Mouse (Mus musculus) megakaryocyte-erythroid progenitor cell, adult 5-6 weeks (primary cell): ENCODE data around the gene Rasgrf2. TPM values are rescaled to one million over a fixed set of nuclear protein-coding genes. Genes with fewer than 3 reads are reported as not detected.

Source experiments
- ATAC-seq: replicated peaks from 2 replicates; pipeline ENCODE4 v1.8.0; 2016; ENCODE audit warnings: mild to moderate bottlenecking, inconsistent platforms; ENCODE audit not compliant: severe bottlenecking, poor library complexity, low FRiP score, low TSS enrichment
- total RNA-seq, 2 experiments: library from RNA; stranded (forward) in 1 of 2; stranded (reverse) in 1 of 2; fragments of 200-1000, 215-1000 nt in 1 of 2; fragments of >200 nt in 1 of 2; fragmentation: Nextera tagmentation in 1 of 2; gene quantifications; 2 replicates each; pipeline ENCODE4 v1.2.3; 2014 to 2017

The Rasgrf2 gene
- total RNA-seq, 2 experiments from 2014 or later, result 0.17 TPM; not detected in 1

- no peak for ATAC-seq
These were observed 78.5 kb downstream of the Rasgrf2 start for GRCm38 (mm10) chr13:92053001-92053400.

GRCm38 (mm10) chr13:92051216-92051615 lies 80.2 kb downstream of the Rasgrf2 start:
- ATAC-seq, result no peak

- no peak for ATAC-seq
These were observed 89.6 kb downstream of the Rasgrf2 start for GRCm38 (mm10) chr13:92041584-92042563.

DNA sequence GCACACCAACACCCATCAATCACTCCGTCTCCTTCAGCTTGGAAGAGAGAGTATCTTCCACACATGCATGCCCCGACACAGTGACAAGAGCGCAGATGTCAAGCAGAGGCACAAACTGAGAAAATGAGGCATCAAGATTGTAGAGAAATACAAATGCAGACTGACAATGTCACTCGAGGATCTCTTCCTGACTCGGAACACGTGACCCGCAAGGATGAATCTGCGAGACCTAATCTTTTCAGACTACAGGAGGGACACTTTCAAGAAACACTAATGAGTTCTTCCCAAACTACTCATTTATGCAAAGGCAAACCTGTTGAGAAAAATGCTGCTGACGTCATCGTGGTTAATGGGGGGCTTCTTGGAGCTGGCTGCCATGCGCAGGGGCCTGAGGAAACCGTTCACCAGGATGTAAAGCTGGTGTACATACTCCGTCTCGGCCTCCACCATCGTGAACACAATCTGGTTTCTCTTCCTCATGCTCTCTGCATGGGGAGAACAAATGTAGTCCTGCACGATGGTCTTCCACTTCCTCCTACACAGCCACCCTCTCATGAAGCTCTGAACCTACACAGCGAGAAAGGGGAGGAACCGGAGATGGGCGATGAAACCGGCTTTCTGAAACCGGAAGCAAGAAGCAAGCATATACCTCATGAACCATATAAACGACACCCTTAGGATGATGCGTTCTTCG lies 100.9 kb downstream of the Rasgrf2 start:
- ATAC-seq, result no peak

DNA sequence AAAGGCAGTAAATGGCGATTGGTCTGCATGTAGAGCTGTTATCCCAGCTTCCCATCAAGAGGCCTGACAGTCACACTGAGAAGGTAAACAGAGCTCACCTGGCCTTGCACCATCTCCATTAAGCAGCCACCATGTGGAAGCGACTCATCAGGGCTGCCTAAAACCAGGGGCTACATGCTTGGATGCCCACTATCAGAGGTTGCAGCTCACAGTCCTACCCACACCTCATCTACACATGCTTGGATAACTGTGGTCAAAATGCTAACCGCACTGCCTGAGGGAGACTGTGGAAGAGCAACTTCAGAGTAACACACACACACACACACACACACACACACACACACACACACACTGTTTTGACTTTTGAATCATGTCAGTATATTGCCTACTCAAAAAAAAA lies 101.8 kb downstream of the Rasgrf2 start:
- no peak for ATAC-seq

DNA sequence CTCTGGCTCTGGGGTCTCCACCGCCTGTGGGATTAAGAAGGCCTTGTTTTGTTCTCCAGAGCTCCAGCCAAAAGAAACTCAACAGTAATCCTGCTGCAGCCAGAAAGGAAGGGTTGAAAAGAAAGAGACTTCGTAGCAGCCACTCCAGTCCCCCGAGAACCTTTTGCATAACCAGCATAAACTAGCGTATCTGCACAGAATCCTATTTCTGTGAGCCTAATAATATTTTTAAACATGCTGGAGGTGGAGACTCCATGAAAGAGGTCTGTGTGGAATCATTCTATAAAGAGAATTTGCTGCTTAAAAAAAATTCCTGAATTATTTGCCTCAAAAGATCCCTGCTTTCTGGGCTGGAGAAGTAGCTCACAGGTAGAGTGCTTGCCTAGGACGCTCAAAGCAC lies 103.5 kb downstream of the Rasgrf2 start:
- ATAC-seq, result no peak

GRCm38 (mm10) chr13:92026651-92027050 lies 104.8 kb downstream of the Rasgrf2 start:
- no peak for ATAC-seq

DNA sequence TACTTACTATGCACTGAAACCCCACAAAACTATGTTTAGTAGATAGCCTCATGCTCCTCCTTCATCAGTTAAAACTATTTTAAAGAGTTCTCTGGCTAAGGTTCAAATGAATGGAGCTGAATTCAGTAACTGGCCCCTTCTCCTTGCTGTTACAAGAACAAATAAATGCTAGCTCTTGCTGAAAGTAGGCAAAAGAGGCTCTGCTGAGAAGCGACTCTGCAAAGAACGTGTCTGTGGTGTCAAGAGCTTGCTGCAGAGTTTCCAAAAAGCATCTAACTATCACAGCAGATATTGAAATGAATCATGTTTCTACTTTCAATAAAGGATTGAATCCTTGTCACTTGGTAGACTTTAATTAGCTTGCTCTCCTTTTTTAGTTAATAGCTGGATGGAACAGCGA lies 106.3 kb downstream of the Rasgrf2 start:
- ATAC-seq, result no peak

DNA sequence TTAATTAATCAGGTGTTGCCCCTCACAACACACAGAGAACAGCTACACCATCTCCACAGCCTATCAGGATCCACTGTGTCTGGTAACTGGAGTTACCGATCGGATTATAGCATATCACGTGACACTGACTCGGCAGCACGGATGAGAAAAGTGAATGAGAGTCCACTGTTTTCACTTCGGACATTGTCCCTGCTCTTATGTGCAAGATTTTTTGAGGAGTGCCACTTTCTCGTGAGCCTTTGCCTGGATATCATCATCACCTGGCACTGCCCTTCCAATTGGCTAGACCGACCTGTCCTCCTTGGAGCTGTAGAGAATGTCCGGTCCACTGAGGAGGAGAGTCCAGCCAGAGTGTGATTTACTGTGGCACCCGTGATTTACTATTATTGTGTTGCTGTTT lies 109.3 kb downstream of the Rasgrf2 start:
- ATAC-seq, result no peak

GRCm38 (mm10) chr13:91996929-91997328 lies 134.5 kb downstream of the Rasgrf2 start:
- ATAC-seq, result no peak

DNA sequence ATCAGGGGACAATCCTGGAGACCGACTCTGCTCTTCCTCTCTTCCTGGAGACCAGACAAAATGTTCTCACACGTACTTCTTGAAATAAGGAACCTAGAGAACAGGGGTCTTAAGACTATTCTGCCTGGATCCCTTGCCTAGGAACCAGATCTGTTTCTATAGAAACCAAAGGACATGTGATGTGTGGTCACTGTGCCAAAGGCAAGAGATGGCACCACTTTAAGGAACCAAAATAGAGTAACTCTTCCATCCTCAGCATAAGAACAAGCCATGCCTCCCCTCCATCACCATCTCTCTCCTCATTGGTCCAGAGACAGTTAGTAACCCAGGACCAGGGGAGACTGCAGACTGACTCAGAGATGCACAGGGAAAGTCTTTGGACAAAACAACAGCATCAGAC lies 140.0 kb downstream of the Rasgrf2 start:
- no peak for ATAC-seq

- ATAC-seq, result no peak
These were observed 140.7 kb downstream of the Rasgrf2 start for GRCm38 (mm10) chr13:91990709-91991284.

DNA sequence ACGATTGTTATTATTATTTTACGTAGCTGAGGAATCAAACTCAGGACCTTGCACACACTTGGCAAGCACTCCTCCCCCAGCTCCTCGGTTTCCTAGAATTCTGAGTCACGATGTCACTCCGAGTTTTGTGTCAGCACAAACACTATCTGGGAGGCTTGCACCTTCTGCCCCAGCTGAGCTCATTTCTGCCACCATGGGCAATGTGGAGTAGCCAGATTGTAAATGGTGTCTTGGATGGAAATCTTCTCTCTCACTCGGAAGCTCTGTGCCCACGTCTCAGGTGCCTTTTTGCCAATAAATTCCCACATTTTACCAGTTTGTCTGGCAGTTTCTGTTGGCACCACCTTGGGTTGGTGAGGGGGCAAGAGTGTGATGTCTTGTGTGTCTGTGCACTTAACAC lies 143.1 kb downstream of the Rasgrf2 start:
- ATAC-seq, result no peak

DNA sequence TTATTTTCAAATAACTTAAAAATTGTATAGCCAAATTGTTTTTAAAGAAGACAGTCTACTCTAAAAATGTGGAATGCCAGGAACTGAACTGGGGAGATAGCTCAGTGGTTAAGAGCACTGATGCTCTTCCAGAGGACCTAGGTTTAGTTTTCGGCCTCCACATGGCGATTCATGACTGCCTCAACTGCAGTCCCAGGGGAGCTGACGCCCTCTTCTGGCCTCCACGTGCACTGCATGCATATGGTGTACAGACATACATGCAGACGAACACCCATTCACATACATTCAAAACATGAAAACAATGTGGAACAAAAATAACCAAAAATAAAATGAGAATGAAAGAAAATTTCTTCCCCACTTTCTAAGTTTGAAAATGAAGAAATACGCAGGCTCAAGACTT lies 144.5 kb downstream of the Rasgrf2 start:
- ATAC-seq, result no peak

DNA sequence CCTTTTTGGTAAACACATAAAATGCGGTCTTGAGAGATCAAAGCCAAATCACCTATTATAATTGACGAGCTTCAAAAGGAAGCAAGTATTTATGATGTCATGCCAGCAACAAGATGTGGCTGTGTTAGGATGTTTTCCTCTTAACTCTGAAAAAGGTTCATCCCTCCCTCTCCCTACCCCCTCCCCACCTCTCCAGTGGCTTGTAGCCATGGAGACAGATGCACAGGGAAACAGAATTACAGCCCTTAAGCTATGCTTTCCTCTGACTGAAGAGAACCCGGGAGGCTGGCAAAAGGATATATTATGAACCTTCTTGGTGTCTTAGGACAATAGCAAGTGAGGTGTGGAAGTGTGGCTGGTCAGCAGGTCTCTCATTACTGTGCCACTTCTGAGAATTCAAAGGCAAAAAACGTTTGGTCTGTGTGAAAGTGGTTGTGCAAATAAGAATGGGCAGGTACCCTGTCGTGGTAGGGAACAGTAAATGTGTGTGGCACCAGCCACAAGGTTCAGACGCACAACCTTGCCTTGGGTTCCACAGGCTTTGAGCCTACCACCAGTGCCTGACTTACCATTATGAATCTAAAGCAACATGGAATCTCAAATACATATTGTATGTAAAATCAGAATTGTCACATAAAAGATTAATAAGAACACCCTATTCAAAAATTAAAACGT lies 145.4 kb downstream of the Rasgrf2 start:
- ATAC-seq, result no peak

GRCm38 (mm10) chr13:91985019-91985418 lies 146.4 kb downstream of the Rasgrf2 start:
- ATAC-seq, result no peak

- no peak for ATAC-seq
These were observed 149.4 kb downstream of the Rasgrf2 start for GRCm38 (mm10) chr13:91982080-91982479.

- ATAC-seq, result no peak
These were observed 150.0 kb downstream of the Rasgrf2 start for GRCm38 (mm10) chr13:91981414-91981813.

DNA sequence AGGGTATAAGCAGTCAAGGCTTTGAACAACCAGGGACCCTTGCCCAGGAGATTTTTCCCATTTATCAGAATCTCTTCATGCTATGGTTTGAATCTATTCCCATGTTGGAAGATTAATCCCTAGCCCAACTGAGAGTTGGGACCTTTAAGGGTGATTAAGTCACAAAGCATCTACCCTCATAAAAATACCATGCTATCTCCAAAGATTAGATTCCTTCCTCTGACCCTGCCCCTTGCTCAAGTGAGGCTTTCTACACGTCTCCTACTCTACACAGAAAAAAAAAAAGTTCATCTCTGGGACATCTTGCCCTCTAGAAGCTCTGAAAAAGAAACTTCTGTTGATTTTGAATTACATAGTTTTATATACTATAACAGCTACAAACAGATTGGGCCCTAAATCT lies 154.5 kb downstream of the Rasgrf2 start:
- ATAC-seq, result no peak

- no peak for ATAC-seq
These were observed 154.9 kb downstream of the Rasgrf2 start for GRCm38 (mm10) chr13:91976541-91976940.
